Mouse (Mus musculus) T-cell, adult 2 months (primary cell): Measurements from ENCODE around the gene Gabrb3.

Experiments used
- DNase-seq: peaks from one replicate; pipeline ENCODE4 v3.0.0; 2022; ENCODE audit warnings: low spot score

Gene Gabrb3

DNA sequence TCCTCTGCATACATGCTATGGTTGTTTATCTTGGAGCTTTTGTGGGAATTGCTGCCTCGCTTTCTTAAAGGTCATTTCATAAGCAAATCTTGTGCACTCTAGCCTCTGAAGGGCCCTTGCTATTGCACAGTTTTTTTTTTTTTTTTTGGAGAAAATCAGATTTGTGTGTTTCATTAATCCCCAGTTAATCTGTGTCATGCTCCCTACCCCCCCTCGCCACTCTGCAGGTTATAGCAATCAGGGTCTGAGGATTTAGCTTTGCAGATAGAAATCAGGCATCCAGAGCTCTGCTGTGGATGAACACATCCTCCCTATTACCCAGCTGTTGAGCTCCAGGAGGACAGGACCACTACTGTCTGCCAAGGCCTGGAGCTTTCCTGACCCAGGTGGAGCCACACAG, at the start of gene Gabrb3:
Gene Gabrb3 (plus strand): TSS at position 301 of the 400 bp plus-strand sequence.
- no peak for DNase-seq

DNA sequence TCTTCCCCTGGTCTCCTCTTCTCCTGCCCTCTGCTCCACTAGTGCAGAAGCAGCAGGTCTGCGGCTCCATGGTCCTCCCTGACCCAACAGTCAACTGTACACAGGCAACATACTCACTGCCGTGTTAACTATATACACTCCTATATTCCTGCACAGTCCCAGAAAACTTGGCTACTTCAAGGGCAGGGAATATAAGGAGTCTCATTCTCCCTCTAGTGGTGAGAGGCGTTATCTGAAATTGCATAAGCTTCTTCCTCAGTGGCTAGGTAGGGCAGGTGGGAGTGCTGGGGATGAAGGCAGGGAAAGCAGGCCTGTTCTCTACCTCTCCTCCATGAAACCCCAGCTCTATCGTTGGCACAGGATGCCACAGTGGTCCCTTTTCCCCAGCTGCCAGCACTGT, 35.4 kb upstream of the Gabrb3 start:
- no peak for DNase-seq

DNA sequence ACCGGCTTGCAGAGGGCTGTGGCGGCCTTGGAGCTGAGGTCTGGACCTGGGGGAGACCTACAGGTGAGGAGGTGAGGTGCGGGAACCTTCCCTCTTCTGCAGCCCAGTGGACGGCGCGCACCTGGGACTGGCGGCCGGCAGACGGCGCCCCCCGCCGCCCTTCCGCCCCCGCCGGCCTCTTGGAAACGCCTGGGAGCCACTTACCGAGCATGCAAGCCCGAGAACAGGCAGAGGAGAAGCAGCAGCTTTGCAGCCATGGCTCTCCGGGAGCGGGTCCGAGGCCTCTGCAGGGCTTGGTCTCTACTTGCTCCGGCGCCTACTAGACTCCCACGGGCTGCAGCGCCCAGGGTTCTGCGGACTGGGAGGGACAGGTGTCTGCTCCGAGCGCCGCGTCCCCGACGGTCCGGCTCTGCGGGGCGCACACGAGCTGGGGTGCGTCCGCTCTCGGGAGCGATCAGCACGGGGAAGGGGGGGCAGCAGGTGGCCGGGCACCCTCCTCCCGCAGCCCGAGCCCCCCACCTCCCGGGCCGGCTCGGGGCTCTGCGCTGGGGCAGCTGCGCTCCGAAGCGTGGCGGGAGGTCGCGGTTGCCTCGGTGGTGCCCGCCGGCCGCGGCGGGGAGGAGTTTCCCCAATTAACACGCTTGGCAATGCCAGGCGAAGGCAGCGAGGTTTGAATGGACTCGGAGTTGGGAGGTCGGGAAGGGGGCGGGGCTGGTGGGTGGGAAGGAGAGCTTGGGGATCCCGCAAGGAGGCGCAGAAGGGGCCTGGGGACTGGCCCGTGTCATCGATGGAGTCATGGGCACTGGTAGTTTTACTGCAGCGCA, 32.8 kb upstream of the Gabrb3 start, which contains the start of gene Gabrg3:
Gene Gabrg3 (minus strand): TSS at position 672 of the 824 bp plus-strand sequence.
- DNase-seq: no peak

DNA sequence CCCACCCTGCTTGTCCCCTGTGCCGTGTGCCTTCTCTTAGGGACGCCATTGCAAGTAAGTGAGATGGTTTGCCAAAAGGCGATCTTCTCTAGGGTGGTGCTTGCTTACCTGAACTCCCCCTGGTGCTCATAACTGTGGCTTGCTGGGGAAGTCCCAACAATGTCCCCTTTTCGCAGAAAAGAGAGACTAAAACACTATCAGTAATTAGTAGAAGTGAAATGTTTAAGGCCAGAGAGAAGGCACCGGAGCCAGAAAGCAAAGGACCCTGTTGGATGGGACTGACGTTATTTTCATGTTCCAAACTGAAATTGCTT, 32.2 kb upstream of the Gabrb3 start:
- DNase-seq: no peak

DNA sequence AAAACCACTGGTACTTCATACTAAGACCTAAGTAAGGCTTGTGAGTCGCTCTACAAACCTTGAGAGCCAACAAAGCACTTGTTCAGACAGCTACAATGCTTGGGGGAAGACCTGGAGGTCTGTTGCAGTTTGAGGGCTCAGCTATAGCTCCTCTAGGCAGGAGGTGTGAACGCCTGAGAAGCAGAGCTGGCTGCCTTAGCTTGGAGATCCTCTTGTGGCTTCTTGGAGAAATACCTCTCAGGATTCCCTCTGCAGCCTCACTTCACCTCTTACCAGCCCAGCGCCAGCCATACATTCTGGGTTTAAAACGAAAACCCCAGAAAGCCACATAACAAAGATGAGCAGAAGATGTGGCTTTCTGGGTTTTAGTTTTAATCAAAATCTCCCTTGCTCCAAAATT, 29.4 kb upstream of the Gabrb3 start:
- no peak for DNase-seq

DNA sequence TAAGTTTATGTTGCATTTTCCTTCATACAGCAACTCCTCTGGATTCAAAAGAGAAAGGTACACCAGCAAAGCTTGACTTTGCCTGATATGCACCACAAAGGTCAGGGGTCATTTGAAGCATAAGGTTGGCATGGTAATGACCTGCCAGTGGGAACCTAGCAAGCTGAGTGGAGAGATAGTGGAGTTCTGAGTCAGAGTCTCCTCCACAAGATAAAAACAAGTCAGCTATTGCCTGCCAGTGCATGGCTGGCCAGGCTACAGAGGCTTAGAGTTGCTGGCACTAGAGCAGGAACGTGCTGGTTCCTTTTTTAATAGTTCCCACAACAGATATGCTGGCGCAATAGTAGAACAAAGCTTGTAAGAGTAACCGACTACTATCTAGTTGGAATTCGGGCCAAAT, 25.9 kb upstream of the Gabrb3 start:
- DNase-seq: no peak

DNA sequence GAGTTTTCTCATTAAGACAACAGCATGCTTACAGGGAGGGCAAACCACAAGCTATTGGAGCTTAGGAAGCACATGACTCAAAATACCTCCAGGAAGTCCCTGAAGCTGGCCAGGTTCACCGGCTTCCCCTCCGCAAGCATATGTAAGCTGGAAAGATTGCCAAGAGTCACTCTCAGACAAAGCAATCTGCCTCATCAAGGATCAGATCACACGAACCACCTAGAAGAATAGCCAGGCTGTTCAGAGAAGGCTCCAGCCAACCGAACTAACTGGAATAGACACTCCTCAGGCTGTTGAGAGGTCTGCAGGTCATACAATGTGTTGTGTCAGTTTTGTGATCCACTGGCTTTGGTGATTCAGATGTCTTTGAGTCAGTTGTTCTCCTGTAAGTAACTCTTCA, 8.3 kb upstream of the Gabrb3 start:
- no peak for DNase-seq

DNA sequence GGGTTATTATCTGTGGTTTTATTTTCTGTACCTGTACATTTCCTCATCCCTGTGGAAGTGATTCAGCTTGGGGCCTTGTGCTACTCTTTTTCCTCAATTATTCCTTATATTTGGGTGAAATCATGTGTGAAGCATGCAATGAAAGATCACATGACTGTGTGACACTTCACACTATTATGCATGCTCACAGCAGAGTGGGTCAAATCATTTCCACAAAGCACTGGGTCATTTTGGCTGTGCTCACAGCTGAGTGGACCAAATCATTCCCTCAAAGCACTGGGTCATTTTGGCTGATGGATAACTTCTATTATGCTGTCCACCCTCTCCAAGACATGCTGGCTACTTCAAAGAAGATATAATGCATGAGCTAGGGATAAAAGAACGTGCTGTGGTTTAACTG, 6.6 kb upstream of the Gabrb3 start:
- no peak for DNase-seq

DNA sequence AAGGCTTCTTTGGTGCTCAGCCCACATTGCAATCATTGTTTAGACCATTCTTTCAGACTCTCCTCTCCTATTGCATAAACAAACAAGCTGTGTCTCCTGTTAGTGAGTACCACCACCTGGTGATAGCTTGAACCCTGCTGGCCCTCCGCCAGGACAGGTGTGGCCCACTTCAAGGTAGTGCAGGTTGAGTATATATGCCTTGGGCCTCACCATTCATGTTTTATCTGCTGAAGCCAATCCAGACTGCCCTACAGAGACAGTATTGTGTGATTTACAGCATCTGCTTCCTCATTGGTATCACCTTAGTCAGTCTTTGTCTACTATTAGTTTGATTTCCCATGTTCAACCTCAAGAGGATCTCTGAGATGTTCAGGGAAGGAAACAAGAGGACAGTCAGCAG, 1.6 kb downstream of the Gabrb3 start:
- DNase-seq: no peak

DNA sequence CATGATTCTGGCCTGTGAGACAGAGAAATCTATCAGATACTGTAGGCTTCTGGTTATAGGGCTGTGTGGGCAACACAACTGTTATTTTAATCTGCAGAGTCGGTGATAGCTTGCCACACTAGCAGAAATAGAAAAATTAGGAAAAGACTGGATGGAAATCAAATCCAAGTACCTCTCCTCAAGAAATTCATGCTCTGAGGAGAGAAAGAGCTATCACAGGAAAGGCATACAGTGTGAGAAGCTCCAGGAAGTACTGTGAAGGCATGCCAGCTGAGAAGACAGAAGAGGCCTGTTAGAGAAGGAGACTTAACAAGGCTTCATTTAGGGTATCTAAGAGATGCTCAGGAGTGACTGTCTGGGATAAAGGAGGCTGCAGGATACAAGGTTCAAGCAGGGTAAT, 3.2 kb downstream of the Gabrb3 start:
- no peak for DNase-seq

DNA sequence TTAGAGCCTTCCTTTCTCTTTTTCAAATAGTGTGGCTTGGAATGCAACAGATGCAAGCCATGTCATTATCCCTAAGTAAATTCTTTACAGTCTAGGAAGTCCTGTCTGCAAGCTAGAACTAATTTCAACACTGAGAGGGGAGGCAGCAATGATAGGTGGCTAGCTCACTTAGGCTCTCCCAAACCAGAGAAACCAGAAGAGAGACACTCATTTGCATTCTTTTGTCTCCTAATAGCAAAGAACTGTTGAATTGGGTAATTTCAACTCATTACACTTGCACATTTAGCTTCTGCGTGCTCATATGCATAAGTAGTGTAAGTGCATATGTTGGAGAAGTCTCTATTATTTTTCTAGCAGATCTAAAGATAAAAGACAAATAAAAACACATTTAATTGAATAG, 28.7 kb downstream of the Gabrb3 start:
- no peak for DNase-seq

DNA sequence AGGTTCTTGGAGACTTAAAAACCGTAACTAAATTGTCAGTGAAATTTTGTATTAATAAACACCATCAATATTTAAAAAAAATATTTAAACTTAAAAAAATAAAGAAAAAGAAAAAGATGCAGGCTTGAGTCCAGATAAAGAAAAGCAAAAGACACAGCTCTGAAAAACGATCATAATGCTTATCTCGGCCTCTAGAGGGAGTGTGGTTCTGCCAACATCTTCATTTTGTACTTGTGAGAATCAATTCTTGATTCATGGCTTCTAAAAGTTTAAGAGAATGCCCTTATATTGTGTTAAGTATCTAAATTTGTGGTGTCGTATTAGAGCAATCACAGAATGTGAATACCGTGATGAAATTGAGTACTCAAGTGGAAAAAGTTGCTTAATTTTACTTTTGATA, 40.9 kb downstream of the Gabrb3 start:
- DNase-seq: no peak

DNA sequence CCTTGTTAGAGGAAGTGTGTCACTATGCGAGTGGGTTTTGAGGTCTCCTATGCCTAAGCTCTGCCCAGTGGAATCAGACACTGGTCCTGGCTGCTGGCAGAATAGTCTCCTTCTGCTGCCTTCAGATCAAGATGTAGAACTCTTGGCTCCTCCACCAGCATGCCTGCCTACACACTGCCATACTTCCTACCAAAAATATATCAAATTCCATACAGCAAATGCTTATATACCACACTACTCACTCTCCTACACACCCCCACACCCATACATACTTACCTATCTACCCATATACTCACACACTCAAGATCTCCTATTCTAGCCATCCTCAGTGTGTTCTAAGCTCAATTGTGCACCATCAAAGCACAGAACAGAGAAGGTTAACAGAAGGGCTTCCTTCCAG, 51.8 kb downstream of the Gabrb3 start:
- no peak for DNase-seq

DNA sequence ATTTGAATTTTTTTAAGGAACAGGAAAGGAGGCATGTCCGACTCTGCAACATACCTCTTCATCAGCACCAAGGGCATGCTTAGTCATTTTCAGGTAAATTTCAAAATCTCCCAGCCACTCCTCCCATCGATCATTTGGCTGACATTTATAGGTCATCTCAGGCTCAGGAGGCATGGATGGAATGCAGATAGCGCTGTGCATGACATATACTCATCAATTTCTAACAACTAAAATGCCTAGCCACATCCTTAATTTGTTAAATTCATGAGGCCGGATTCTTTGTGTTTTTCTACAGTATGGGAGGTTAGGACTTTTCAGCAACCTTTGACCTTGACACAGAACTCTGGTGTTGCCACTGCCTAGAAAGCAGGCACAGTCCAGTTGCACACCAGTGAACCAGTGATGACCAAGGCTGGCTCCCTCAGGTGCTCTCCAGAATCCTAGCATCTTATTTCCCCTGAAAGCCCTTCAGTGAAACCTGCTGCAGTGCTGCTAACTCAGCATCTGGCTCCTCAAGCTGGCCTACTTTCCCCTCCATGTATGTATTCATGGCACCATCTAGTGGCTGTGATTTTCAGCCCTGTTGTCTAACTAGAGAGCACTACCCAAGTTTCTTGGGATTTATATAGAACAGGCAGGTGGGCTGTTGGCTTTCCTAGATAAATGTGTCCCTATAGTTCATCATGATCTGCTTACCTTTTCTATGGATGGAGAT, 54.5 kb downstream of the Gabrb3 start:
- no peak for DNase-seq

DNA sequence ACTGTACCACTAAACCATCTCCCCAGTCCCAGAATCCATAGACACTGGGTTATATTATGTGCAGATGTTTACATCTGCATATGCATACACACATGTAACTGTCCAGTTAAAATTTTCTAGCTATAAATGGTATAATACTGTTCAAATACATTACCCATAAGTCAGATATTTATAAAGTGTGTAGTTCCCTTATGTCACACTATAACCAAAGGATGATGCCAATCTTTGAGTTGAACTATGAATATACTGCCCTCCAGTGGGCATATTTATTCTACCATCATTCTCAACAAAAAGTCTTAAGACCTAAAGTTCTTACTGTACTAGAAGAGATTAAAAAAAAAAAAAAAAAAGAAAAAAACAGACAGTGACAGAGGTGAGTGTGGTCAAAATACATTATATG, 63.4 kb downstream of the Gabrb3 start:
- no peak for DNase-seq

DNA sequence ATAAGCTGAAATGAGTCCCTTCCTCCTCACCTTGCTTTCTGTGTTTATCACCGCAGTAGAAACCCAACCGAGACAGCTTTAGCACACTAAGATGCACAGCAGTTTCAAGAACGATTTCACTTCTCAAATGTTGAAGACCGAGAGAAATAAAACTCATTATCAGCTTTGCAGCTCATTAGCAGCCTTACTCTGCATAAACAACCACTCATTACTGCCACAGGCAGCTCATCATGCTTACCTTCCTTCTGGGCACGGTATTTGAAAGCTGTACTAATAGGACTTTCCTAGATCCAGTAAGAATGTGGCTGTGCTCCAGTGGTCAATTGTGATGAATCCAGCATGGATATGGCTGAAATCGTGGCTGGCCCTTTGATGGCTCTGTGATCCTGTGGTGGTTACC, 67.4 kb downstream of the Gabrb3 start:
- no peak for DNase-seq

DNA sequence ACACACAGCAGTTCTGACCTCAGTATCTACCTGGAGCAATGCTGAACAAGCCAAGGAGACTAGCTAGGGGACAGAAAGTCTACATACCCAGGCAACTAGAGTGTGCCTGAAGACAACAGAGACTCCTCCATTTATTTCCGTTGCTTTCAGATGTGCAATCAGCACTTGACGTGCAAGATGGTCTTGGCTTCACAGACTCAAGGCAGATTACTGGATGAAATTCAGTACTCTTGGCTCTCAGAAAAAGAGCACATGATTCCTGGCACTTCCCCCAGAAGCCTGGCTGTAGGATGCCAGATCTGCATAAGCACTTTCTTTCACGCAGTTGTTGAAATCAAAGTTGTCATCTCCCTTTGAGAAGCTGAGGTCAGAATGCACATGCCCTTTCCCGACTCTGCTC, 72.3 kb downstream of the Gabrb3 start:
- no peak for DNase-seq

DNA sequence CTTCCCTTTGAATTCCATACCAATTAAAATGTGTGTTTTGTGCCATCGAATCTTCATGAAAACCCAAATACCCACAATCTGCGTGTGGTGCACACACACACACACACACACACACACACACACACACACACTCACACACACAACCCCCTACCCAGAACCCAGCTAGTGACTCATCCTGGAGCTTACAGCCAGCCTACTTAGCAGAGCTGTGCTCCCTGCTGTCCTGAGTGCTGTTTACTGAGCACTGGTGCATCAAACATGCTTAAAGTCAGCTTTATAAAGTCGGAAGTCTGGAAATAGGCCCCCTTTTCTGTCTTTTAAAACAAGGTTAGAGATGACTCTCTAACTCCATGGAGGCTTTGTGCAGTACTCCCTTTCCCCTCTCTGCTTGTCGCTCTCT, 83.3 kb downstream of the Gabrb3 start:
- no peak for DNase-seq

DNA sequence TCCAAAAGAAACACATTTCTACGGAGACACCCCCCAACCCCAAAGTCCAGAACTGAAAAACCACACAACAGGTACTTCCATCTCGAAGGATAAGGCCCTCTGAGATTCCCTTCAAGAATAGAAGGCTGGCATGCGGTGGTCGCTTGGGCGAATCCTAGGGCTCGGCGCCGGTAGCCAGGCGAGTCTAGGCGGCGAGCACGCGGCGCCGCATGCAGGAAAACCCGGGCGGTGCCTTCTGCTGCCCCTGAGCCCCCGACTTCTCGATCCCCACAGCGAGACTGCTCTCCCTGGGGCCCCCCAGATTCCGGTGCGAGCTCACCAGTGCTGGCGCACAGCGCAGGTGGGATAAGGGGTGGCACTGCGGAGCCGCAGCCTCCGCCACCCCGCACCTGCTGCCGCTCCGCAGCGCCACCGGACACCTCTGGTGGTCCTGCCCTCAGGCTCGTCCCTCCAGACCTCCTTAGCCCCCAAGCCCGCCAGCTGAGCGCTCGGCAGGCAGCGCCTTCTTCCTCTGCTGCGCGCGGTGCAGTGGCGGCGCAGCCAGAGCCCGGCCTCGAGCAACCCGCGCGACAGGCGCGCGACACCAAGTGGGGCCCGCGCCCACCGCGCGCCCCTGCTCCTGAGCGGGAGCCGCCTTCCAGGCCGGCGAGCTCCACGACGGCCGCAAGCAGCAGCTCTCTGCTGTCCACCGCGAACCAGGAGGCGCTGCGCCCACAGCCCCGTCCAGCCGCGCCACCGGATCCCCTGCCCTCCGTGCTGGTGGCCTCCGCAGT, 89.6 kb downstream of the Gabrb3 start:
- no peak for DNase-seq

DNA sequence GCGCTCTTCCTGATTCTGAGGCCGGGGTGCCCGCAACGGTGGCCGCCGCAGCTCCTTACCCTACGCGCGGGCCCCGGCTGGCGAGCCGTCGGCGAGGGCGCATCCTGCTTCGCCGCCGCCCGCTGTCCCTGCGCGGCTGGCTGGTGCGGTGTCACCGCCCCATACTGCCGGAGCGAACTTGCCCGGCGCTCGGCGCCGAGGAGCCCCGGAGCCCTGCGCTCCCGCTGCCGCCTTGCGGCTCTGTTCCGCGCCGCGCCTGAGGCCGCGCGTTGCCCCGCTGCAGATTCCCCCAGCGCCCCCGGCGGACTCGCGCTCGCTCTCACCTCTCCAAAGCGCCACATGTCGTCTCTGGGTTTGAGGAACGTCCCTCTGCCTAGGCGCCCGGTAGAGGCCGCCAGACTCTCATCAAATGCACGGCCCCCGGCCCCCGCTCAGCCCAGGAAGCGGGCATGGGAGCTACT, 90.2 kb downstream of the Gabrb3 start, which contains the start of gene Gabra5:
Gene Gabra5 (minus strand): TSS at position 379 of the 461 bp plus-strand sequence.
- no peak for DNase-seq

DNA sequence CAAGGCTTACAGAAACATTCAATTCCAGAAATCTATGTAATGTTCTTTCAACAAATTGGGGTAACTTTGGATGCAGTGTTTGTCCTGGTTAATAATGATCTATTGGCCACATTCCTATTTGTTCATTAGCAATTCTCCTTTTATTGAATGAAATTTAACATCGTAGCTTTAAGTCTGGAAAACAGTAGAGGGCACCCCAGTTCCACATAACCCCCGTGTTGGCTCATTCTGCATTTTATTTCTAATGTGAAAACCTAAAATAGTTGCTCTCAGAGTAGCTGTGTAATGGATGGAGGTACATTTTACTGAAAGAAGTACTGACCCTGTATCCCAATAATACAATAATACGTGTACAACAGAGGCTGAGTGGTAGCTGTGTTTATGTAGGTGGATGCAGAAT, 93.5 kb downstream of the Gabrb3 start:
- DNase-seq: no peak

DNA sequence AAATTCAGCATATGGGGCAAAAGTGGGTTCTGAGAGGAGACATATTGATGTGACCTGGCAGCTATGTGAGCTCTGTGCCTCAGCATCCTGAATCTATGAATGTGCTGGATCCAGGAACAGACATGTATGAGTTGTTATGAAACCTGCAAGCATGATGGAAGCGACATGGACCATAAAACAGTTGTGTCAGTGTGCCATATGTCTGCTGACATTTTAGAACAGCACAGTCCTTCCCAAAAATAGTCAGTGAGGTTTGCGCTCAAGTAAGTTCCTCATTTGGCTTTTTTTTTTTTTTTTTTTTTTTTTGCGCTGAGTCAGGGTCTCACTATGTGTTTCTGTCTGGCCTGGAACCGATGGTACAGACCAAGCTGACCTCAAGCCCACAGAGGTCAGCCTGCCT, 110.0 kb downstream of the Gabrb3 start:
- no peak for DNase-seq

DNA sequence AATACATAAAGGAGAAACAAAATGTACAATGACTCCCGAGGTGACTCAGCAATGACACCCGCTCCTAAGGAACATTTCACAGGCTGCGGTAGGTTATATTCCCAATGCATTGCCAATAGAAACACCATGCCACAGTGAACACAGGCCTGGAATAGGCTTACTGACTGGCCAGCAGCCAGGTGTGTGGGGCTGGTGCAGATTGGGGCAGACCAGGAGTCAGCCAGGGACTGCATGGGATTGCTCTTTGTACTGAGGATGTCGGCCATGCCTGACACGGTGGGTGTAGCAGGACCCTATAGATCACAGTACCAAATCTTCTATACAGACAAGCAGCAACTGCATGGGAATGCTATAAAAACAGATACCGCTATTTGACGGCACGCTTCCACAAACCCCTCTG, 110.5 kb downstream of the Gabrb3 start:
- DNase-seq: no peak
